Mouse (Mus musculus) hematopoietic stem cell, adult 5-6 weeks (primary cell): ENCODE measurements around the gene Fstl5. TPM values are rescaled to one million over a fixed set of nuclear protein-coding genes. Genes with fewer than 3 reads are reported as not detected.
"Not testable (repeated sequence)": the region's sequence is repeated elsewhere in the genome, so short reads cannot be mapped to it uniquely, and the experiment has no call there.

Experiments used
- ATAC-seq, 2 experiments: fragments of 125-278 bp in 1 of 2; replicated peaks in 1 of 2; 2 replicates each; pipeline ENCODE4 v1.8.0; 2016 to 2017; ENCODE audit warnings: inconsistent platforms in 2 of 2, mild to moderate bottlenecking in 2 of 2, moderate number of reproducible peaks in 2 of 2, low read depth in 1 of 2, moderate TSS enrichment in 1 of 2; ENCODE audit not compliant: low FRiP score in 2 of 2, poor library complexity in 2 of 2, severe bottlenecking in 2 of 2, insufficient read depth in 1 of 2, low TSS enrichment in 1 of 2
- total RNA-seq: library from RNA; stranded (forward); fragments of 172-1452, 232-1000 nt; gene quantifications from 2 replicates; pipeline ENCODE4 v1.2.3, GENCODE M21; 2017

Fstl5 gene
- total RNA-seq, 1 experiment from 2014 or later: not detected

GRCm38 (mm10) chr3:76428775-76429372, 354.8 kb downstream of the Fstl5 start:
- no peak for ATAC-seq

GRCm38 (mm10) chr3:76467229-76467874, 393.3 kb downstream of the Fstl5 start:
- ATAC-seq: no peak

DNA sequence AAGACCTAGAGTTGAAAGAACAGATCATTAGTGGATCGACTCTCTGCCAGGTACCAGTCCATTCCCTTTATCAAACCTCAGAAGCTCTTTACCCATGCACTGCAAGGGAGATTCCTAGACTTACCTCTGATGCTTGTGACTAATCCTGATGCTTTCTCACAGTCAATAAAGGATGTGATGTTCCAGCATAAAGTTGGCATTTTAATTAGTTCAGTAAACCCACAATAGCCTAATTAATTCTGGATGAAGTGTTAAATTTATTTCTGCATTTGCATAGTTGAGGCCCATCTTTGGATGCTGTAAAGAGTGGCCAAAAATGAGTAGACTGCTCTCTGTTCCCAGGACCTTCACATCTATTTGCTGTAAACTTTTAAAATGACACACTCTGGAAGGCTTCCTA, 394.1 kb downstream of the Fstl5 start:
- ATAC-seq: no peak

- not testable (repeated sequence) for ATAC-seq
Observed at GRCm38 (mm10) chr3:76507891-76508290, 433.8 kb downstream of the Fstl5 start.

- ATAC-seq: no peak
Observed at GRCm38 (mm10) chr3:76508811-76509210, 434.7 kb downstream of the Fstl5 start.

- ATAC-seq: no peak
Observed at GRCm38 (mm10) chr3:76567346-76567745, 493.3 kb downstream of the Fstl5 start.

- ATAC-seq: no peak
Observed at GRCm38 (mm10) chr3:76572478-76572877, 498.4 kb downstream of the Fstl5 start.

- ATAC-seq: no peak
Observed at GRCm38 (mm10) chr3:76572920-76573541, 499.0 kb downstream of the Fstl5 start.

DNA sequence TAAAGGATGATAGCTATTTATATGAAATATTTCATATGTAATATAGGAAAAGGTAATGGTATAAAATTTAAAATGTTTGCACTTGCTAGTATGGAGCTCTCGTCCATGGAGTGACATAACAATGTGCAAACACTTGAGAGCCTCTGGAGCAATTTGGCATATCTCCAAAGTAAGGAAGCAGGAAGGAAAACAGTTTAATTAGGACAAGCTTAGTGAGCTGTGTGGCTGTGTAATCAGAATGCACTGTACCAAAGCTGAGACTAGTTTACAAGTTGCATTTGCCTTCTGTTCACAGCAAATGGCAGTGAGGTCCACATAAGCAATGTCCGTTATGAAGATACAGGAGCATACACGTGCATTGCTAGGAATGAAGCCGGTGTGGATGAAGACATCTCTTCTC, 519.1 kb downstream of the Fstl5 start:
- ATAC-seq: no peak

- no peak for ATAC-seq
Observed at GRCm38 (mm10) chr3:76620044-76620443, 546.0 kb downstream of the Fstl5 start.

GRCm38 (mm10) chr3:76654243-76654642, 580.2 kb downstream of the Fstl5 start:
- ATAC-seq: no peak

GRCm38 (mm10) chr3:76670859-76671258, 596.8 kb downstream of the Fstl5 start:
- ATAC-seq: no peak

- ATAC-seq: no peak
Observed at GRCm38 (mm10) chr3:76676006-76676405, 601.9 kb downstream of the Fstl5 start.

GRCm38 (mm10) chr3:76679853-76680545, 605.9 kb downstream of the Fstl5 start:
- ATAC-seq: no peak

GRCm38 (mm10) chr3:76680546-76680883, 606.4 kb downstream of the Fstl5 start:
- ATAC-seq: no peak

GRCm38 (mm10) chr3:76697134-76697629, 623.1 kb downstream of the Fstl5 start:
- no peak for ATAC-seq

GRCm38 (mm10) chr3:76739221-76739620, 665.2 kb downstream of the Fstl5 start:
- ATAC-seq: no peak
